Mouse (Mus musculus): ENCODE data around the gene Gm20388. TPM values are rescaled to one million over a fixed set of nuclear protein-coding genes. Genes with fewer than 3 reads are reported as not detected.

The Gm20388 gene
- polyA plus RNA-seq, 2 experiments, result 8.5 TPM; not detected in 1

- no peaks in the 10 kb centered on the region for H3K4me1 ChIP-seq (replicated peaks; ENCODE audit: control insufficient read depth in 2 of 2, insufficient read depth in 2 of 2, low read length in 1 of 2)
- H3K9me3 ChIP-seq (ENCODE audit: control insufficient read depth, low read length), result no peaks in the 10 kb centered on the region
- no peak overlapping the region for H3K9ac ChIP-seq (replicated peaks)
- H3K27ac ChIP-seq, result no peak overlapping the region
- DNase-seq (ENCODE audit: low read depth in 3 of 3, low spot score in 3 of 3), result no peak
- no peak overlapping the region for H3K4me2 ChIP-seq (ENCODE audit: low read depth)
- no peaks in the 10 kb centered on the region for H3K27me3 ChIP-seq (ENCODE audit: control insufficient read depth, insufficient read depth, low read length)
- H3K4me3 ChIP-seq (ENCODE audit: insufficient read depth in 1 of 2, low read depth in 2 of 2, low read length in 2 of 2), result no peak overlapping the region
- WGBS (ENCODE audit: insufficient replicate concordance), result 50% methylated on average over 3 of the region's 3 CpGs
- ATAC-seq (ENCODE audit: insufficient read depth), result no peak
- TF ChIP-seq CTCF (IDR thresholded peaks at IDR 0.05; ENCODE audit: low read depth) (no peak), EP300 (IDR thresholded peaks at IDR 0.05; ENCODE audit: low read depth) (no peak)
- no peaks in the 10 kb centered on the region for H3K36me3 ChIP-seq (replicated peaks; ENCODE audit: control insufficient read depth, insufficient read depth, low read depth)
Measured at GRCm38 (mm10) chr8:120140769-120141168, 230.1 kb downstream of the Gm20388 start.

DNA sequence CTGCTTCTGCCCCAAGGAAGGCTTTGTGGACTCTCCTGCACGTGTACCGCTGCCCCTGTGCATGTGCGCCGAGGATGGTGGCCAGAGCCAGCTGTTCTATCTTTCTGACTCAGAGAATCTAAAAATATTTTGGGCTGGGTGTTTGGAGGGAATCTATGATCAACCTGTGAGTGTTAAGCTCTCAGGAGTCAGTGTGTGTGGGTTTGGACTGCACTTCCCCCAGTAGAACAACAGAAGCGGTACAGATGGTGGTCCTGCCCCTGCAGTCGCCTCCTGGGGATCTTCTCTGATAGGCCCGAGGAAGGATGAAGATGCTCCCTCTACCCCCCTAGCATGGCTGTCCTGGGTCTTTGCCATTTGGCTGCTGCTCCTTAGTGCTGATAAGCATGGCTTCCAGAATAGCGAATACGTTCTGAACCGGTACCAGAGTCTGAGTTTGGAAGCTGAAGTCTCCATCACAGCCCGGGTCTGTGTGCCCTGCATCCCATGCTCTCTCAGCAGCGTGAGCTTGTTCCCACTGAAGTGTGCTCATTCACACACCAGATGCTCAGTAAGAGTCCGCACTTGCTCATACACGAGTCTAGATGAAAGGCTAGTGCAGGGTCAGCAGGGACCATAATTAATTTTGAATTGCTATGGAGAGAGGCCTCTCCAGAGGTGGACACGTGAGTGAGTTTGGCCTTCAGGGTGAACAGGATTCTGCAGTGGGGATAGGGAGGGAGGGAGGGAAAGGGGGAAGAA lies 233.4 kb downstream of the Gm20388 start:
- TF ChIP-seq EP300 (IDR thresholded peaks at IDR 0.05; ENCODE audit: low read depth), result no peak
- no peak for TF ChIP-seq CTCF (IDR thresholded peaks at IDR 0.05; ENCODE audit: low read depth)
- no peak overlapping the region for H3K9ac ChIP-seq (replicated peaks)
- no peak overlapping the region for H3K4me2 ChIP-seq (ENCODE audit: low read depth)
- no peaks in the 10 kb centered on the region for H3K9me3 ChIP-seq (ENCODE audit: control insufficient read depth, low read length)
- no peak overlapping the region for H3K27ac ChIP-seq
- no peaks in the 10 kb centered on the region for H3K27me3 ChIP-seq (ENCODE audit: control insufficient read depth, insufficient read depth, low read length)
- ATAC-seq (ENCODE audit: insufficient read depth), result no peak
- no peaks in the 10 kb centered on the region for H3K36me3 ChIP-seq (replicated peaks; ENCODE audit: control insufficient read depth, insufficient read depth, low read depth)
- no peaks in the 10 kb centered on the region for H3K4me1 ChIP-seq (replicated peaks; ENCODE audit: control insufficient read depth in 2 of 2, insufficient read depth in 2 of 2, low read length in 1 of 2)
- no peak for DNase-seq (ENCODE audit: low read depth in 3 of 3, low spot score in 3 of 3)
- WGBS (ENCODE audit: insufficient replicate concordance), result 65% methylated on average over 15 of the region's 15 CpGs
- H3K4me3 ChIP-seq (ENCODE audit: insufficient read depth in 1 of 2, low read depth in 2 of 2, low read length in 2 of 2), result no peak overlapping the region

- Histone ChIP-seq H3K9ac (replicated peaks) (no peak overlapping the region), H3K27me3 (ENCODE audit: control insufficient read depth, insufficient read depth, low read length) (no peaks in the 10 kb centered on the region), H3K27ac (no peak overlapping the region), H3K4me2 (ENCODE audit: low read depth) (no peak overlapping the region), H3K4me3 (ENCODE audit: insufficient read depth in 1 of 2, low read depth in 2 of 2, low read length in 2 of 2) (no peak overlapping the region), H3K4me1 (replicated peaks; ENCODE audit: control insufficient read depth in 2 of 2, insufficient read depth in 2 of 2, low read length in 1 of 2) (no peaks in the 10 kb centered on the region), H3K9me3 (ENCODE audit: control insufficient read depth, low read length) (no peaks in the 10 kb centered on the region), H3K36me3 (replicated peaks; ENCODE audit: control insufficient read depth, insufficient read depth, low read depth) (no peaks in the 10 kb centered on the region)
- DNase-seq (ENCODE audit: low read depth in 3 of 3, low spot score in 3 of 3), result no peak
- TF ChIP-seq CTCF (IDR thresholded peaks at IDR 0.05; ENCODE audit: low read depth), result no peak
- no peak for TF ChIP-seq EP300 (IDR thresholded peaks at IDR 0.05; ENCODE audit: low read depth)
- ATAC-seq (ENCODE audit: insufficient read depth), result no peak
- 30% methylated on average over 12 of the region's 12 CpGs for WGBS (ENCODE audit: insufficient replicate concordance)
Measured at GRCm38 (mm10) chr8:120144652-120145301, 234.1 kb downstream of the Gm20388 start.

DNA sequence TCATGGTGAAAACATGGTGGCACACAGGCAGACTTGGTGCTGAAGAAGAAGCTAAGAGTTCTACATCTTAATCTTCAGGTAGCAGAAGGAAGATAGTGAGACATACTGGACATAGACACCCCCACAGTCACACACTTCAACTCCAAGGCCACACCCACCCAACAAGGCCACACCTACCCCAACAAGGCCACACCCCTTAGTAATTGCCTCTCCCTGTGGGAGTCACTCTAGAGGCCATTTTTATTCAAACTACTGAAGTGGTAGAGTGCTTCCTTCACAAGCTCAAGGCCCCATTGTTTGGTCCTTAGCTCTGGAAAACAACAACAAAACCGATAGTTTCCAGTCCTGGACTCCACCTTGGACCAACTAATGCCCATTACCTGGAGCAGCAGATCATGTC lies 235.4 kb downstream of the Gm20388 start:
- Histone ChIP-seq H3K27ac (no peak overlapping the region), H3K27me3 (ENCODE audit: control insufficient read depth, insufficient read depth, low read length) (no peaks in the 10 kb centered on the region), H3K9me3 (ENCODE audit: control insufficient read depth, low read length) (no peaks in the 10 kb centered on the region), H3K4me2 (ENCODE audit: low read depth) (no peak overlapping the region), H3K4me1 (replicated peaks; ENCODE audit: control insufficient read depth in 2 of 2, insufficient read depth in 2 of 2, low read length in 1 of 2) (no peaks in the 10 kb centered on the region), H3K4me3 (ENCODE audit: insufficient read depth in 1 of 2, low read depth in 2 of 2, low read length in 2 of 2) (no peak overlapping the region), H3K36me3 (replicated peaks; ENCODE audit: control insufficient read depth, insufficient read depth, low read depth) (no peaks in the 10 kb centered on the region), H3K9ac (replicated peaks) (no peak overlapping the region)
- DNase-seq (ENCODE audit: low read depth in 3 of 3, low spot score in 3 of 3) (no peak), ATAC-seq (ENCODE audit: insufficient read depth) (no peak)
- 54% methylated on average over 1 of the region's 1 CpGs for WGBS (ENCODE audit: insufficient replicate concordance)
- no peak for TF ChIP-seq EP300 (IDR thresholded peaks at IDR 0.05; ENCODE audit: low read depth)
- no peak for TF ChIP-seq CTCF (IDR thresholded peaks at IDR 0.05; ENCODE audit: low read depth)

- DNase-seq (ENCODE audit: low read depth in 3 of 3, low spot score in 3 of 3) (no peak), ATAC-seq (ENCODE audit: insufficient read depth) (no peak)
- WGBS (ENCODE audit: insufficient replicate concordance), result 33% methylated on average over 12 of the region's 12 CpGs
- no peak overlapping the region for H3K27ac ChIP-seq
- H3K9ac ChIP-seq (replicated peaks), result no peak overlapping the region
- TF ChIP-seq CTCF (IDR thresholded peaks at IDR 0.05; ENCODE audit: low read depth) (no peak), EP300 (IDR thresholded peaks at IDR 0.05; ENCODE audit: low read depth) (no peak)
- H3K9me3 ChIP-seq (ENCODE audit: control insufficient read depth, low read length), result no peaks in the 10 kb centered on the region
- no peaks in the 10 kb centered on the region for H3K36me3 ChIP-seq (replicated peaks; ENCODE audit: control insufficient read depth, insufficient read depth, low read depth)
- H3K4me1 ChIP-seq (replicated peaks; ENCODE audit: control insufficient read depth in 2 of 2, insufficient read depth in 2 of 2, low read length in 1 of 2), result no peaks in the 10 kb centered on the region
- H3K4me2 ChIP-seq (ENCODE audit: low read depth), result no peak overlapping the region
- no peak overlapping the region for H3K4me3 ChIP-seq (ENCODE audit: insufficient read depth in 1 of 2, low read depth in 2 of 2, low read length in 2 of 2)
- H3K27me3 ChIP-seq (ENCODE audit: control insufficient read depth, insufficient read depth, low read length), result no peaks in the 10 kb centered on the region
Measured at GRCm38 (mm10) chr8:120150028-120150427, 239.4 kb downstream of the Gm20388 start.

Measured in liver, embryonic 14.5 days (tissue).